Mouse (Mus musculus) C2C12 (cell line): ENCODE data around the gene Kcnh2.

Source experiments
- CEBPB ChIP-seq: IDR thresholded peaks from one replicate; pipeline ENCODE4 v1.6.1; 2011; ENCODE audit warnings: low read depth, mild to moderate bottlenecking, control low read depth, moderate library complexity
- CTCF ChIP-seq: IDR thresholded peaks from one replicate; pipeline ENCODE4 v1.5.1; 2011; ENCODE audit not compliant: control insufficient read depth, insufficient read depth, insufficient read length
- FOSL1 ChIP-seq: IDR thresholded peaks from one replicate; pipeline ENCODE4 v1.8.0; 2011; ENCODE audit warnings: mild to moderate bottlenecking, low read length; ENCODE audit not compliant: poor library complexity, insufficient read depth, severe bottlenecking
- MAX ChIP-seq: IDR thresholded peaks from one replicate; pipeline ENCODE4 v1.6.1; 2011; ENCODE audit warnings: mild to moderate bottlenecking, control low read depth
- MYOD1 ChIP-seq: IDR thresholded peaks from one replicate; pipeline ENCODE4 v1.6.1; 2011; ENCODE audit warnings: low read depth; ENCODE audit not compliant: control insufficient read depth, insufficient read length
- MYOG ChIP-seq: IDR thresholded peaks from one replicate; pipeline ENCODE4 v1.6.1; 2011; ENCODE audit not compliant: control insufficient read depth, insufficient read length; ENCODE audit errors: extremely low read depth
- USF1 ChIP-seq: IDR thresholded peaks from one replicate; pipeline ENCODE4 v1.6.1; 2011; ENCODE audit warnings: low read depth, mild to moderate bottlenecking, control low read depth, moderate library complexity

- TF ChIP-seq MAX, result no peak
- TF ChIP-seq CTCF, result no peak
- TF ChIP-seq MYOG, result no peak
- no peak for TF ChIP-seq FOSL1
- TF ChIP-seq USF1, result no peak
- no peak for TF ChIP-seq MYOD1
- no peak for TF ChIP-seq CEBPB
Observed at GRCm38 (mm10) chr5:24380499-24380898, 29.1 kb upstream of the Kcnh2 start.
